Mouse (Mus musculus) MN1 (cell line): ENCODE data around the gene Mamdc2.
"Not testable (repeated sequence)": the region's sequence is repeated elsewhere in the genome, so short reads cannot be mapped to it uniquely, and the experiment has no call there.

ENCODE experiments used
- DNase-seq: peaks from one replicate; pipeline ENCODE4 v3.0.0-alpha.2; 2016; ENCODE audit warnings: low spot score

The Mamdc2 gene

DNA sequence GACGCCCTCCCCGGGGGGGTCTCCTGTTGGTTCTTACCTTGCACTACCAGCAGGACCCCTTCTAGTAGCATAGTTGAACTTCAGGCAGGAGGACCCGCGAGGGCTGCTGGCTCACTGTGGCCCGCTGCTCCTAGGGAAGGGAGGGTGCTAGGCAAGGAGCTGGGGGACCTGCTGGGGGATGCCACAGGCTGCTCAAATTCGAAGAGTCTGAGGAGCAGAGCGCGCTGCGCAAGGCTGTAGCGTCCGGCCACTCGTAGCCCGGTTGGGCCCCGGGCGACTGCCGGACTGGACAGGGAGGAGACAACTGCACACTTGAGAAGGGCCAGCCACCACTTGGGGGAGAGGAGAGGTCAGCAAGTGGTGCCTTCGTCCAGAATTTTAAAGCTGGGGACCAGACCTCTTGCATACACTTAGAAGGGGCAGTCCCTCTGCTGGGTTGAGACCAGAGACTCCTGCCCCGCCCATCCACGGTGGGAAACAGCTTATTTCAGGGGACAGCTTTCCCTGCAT is at the start of gene Mamdc2:
Mamdc2 (minus strand) TSS at position 455 of the 510 bp plus-strand sequence.
- DNase-seq: no peak

DNA sequence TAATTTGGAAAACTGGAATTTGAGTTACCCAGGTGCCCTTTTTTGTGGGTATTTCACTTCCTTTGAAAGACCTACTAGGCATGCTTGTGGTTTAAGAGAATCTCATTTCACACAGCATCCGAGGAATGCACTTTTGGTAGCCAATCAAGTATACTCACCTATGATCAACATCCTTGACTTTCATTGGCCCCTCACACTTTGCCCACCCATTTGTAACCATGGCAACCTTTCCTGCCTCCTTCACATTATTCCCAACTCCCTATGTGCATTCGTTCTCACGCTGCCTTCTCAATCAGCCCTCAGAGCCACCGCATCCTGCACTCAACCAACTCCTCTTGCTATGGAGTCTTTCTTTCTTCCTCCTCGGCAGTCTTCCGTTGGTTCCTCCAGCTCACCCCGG is 49.8 kb upstream of the Mamdc2 start:
- DNase-seq: no peak

DNA sequence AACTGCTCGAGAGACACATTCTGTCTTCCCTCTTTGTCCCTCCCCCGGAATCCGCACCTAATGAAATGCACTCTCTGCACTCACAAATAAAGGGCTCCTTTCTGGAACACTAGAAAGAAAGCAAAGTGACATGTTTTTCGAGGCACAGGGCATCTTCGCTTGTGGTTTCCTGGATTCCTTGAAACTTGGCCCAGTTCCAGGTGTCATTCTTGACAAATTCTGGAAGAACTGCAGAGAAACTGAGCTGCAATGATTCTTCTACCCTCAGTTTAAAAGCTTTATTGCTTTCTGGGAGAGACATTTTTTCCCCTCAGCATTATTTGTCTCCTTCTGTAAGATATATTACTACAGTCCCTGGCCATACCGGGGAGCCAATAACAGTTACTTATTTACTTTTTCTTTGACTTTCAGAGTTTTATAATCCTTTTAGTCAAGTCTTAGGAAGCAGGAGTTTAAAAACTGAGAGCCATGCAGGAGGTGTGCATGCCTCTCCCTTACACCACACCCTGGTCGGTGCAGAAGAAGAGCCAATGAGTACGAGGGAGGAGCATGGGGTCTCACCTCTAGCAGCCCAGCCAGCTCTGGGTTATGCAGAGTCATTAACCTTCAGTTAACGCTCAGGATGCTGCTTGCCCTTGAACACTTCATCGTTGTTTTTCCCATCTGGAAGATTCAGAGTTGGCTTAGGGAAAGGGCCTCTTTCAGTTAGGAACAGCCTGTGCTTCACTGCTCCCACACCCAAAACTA is 49.1 kb upstream of the Mamdc2 start:
- DNase-seq: no peak

DNA sequence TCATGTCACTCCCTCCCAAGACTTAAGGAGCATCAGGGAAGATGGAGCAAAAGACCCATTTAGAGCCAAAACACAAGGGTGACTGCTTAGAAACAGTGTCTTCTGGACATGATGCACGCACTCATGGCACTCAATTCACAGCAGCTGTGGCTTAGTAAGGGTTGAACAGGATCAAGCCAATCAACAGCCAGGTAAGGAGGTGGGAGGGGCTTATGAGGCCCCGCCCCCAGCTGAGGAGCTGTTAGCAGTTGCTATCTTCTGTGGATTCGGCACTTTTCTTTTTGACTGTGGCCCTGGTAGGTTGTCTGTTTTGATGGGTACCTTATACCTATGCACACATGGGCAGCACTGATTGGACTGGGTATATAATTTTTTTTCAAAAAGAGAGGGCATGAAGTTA is 48.3 kb upstream of the Mamdc2 start:
- no peak for DNase-seq

DNA sequence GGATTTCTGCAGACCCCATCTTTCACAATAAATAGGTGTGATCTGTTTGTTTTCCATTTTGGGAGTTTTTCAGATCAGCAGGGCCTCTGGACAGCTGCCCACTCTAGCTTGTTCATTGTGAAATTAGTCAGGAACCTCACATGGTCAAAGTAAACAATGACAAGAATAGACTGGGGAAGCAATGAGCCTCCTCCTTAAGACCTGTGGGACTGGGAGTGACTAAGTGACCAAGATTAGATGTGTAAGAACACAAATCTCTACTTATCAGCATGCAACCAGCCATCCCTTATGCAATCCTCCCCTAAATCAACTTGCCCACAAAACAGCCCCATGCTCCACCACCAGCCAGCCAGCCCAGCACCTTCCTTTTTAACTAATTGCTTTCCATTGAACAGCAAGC is 44.4 kb upstream of the Mamdc2 start:
- DNase-seq: no peak

DNA sequence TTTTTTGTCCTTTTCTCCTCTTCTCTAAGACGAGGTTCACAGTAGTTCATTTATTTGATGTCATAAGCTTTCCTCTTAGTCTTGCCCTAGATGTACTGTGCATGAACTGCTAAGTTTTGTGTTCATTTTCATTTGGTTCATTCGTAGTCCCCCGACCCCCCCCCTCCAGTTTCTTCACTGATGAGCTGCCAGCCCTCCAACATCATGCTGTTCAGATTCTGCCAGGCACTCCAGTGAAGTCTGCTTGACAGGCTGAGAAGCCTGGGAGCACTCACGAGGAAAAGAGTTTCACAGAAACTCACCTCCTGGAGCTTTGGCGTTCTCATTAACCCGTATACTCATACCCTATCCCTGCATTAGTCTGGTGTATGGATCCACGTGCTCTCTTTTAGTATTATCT is 42.5 kb upstream of the Mamdc2 start:
- not testable (repeated sequence) for DNase-seq

DNA sequence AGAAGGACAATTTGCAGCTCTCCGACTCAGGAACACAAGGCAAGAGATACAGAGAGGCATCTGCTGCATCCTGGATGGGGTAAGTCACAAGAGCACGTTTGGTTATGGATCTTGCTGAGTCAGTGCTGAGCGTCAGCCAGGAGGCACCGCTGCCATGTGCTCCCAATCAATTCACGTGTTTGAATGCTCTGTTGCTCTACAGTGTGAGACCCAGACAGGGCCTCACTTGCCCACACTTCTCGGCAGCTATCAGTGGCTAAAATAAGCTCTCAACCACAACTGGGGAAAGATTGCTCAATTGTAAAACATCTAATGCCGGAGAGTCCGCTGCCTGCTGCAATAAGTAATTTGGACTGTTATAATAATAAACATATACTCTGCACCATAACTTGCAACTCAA is 41.5 kb upstream of the Mamdc2 start:
- DNase-seq: no peak

DNA sequence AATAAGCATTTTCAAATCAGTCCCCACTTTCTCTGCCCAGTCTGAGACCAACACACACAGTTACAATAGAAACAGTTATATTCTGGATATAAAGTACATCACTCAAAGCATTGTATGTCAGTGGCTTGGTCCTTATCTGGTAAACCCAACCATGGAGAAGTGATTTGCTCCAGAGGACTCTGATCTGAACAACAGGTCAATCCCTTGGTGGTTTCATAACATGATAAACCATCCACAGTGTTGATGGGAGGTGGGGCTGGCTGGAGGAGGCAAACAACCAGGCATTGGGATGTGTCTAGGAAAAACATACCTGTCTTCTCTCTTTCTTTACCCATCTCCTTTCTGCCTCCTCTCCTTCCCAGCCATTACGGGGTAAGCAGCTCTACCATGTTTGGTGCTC is 39.2 kb upstream of the Mamdc2 start:
- DNase-seq: no peak

DNA sequence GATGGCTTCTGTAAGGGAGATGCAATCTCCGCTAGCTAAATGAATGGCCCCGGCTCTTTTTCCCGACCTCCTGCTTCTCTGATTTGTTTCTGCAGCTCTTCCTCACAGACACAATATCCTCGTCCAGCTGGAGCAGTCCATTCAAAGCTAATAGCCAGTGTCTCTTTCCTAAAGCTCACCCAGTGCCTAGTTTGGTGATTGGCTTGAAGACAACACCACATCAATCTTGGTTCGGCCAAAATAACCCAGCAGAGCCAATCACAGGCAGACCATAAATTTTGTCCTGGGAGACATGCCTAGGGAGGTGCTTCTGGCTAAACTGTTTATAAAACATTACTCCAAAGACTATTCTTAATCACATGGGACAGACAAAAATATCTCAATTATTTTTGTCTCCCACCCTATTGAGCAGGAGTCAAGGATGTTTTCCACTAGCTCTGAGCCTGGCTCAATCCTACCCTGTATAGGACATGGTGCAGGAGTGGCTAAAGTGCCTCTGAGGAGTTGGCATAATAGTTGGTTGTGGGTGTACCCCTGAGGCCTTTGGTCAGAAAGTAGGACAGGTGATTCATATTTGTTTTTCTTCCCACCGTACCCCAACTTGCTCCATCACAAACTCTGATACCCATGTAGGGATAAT is 38.5 kb upstream of the Mamdc2 start:
- no peak for DNase-seq

DNA sequence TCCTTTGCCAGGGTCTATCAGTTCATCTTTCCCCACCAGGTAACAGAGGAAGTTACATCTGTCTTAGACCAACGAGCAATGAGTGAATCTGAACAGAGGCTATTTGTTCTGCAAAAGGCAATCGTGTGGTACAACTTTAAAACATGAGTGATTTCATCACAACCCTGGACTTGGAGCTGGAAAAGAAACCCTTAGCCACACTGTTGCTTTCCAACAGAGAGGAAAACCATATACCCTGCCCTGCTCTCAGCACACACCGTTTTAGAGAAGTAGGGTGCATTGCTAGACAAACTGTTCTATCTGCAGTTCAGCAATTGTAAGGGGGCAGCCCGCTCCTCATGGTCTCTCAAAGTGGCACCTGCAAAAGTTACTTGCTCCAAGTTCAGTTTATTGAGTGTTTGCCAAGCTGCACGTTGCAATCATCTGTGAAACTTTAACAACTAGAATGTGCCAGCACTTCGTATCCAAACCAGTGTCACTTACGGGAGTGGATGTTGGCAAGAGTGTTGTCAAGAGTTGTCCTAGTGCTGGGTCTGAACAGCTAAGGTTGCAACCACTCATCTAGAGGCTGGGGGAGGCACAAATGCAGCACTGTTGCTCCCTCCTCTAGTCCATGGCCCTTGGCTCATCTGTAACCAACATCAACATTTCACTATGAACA is 37.8 kb upstream of the Mamdc2 start:
- DNase-seq: no peak

DNA sequence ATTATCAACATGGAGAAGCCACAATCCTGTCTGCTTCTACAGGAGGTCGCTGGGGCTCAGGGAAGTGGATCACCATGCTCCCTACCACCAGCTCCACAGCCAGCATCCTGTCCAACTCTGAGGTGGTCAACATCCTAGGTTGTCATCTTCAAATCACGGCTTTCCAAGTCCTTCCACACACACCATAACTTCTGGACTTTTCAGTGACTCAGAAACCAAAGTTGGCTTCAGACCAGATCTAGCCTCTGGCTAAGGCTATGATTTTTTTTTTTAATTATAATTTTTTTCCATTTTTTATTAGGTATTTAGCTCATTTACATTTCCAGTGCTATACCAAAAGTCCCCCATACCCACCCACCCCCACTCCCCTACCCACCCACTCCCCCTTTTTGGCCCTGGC is 34.3 kb upstream of the Mamdc2 start:
- DNase-seq: not testable (repeated sequence)

DNA sequence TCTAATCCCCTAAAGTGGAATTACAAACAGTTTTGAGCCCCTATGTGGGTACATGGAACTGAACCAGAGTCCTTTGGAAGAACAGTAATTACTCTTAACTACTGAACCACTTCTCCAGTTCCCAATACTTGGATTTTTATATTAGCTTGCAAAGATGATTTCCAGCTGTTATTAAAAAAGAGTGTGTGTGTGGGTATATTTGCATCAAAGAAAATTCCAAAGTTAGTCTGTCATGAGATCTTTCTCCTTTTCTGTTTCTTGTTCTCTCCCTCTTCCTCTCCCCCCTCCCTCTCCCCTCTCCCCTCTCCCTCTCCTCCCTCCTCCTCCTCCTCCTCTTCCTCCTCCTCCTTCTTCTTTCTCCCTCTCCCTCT is 31.3 kb upstream of the Mamdc2 start:
- no peak for DNase-seq

DNA sequence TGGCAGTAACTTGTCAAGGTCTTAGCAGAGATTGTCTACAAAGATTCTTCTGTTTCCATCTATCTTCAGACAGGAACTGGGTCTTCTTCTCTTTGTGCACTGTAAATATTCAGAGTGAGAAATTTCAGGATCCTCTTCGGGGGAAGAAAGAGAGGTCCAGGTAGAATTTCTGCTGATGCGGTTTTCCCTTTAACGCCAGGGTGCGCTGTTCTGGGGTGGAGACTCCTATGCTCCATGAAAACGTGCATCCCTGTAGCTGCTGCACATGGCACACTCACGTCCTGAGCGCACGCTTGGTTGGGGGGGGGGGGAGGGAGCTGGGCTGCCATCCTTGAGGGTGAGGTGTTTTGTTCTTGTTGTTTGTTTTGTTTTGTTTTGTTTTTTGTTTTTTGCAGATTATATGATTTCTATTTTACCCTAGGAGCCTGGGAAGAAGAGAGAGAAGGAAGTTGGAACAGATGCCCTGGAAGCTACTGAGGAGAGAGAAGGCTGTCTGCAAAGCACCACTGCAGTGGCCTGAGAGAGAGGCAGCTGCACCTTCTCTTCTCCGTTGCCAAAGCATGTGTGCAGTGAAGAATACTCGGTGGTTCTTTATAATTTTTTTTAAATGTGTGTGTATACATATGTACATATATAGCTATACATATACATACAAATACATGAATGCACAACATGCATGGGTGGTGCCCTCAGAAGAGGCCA is 30.8 kb upstream of the Mamdc2 start:
- no peak for DNase-seq

DNA sequence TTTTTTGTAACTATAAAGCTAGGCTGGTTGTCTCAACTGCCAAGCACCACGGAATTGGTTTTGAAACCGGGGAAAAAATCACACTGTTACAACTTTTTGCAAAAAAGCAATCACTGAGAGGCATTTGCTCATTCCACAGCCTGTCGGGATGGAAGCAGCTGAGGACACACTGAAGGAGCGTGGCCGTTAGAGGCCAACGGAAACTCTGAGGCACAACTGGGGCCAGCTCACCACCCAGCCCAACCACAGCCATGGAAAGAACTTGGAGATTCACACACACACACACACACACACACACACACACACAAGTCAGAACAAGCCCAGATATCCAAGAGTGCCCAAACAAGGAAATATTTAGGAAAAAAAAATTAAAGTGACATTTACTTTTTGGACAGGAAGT is 29.6 kb upstream of the Mamdc2 start:
- DNase-seq: no peak

DNA sequence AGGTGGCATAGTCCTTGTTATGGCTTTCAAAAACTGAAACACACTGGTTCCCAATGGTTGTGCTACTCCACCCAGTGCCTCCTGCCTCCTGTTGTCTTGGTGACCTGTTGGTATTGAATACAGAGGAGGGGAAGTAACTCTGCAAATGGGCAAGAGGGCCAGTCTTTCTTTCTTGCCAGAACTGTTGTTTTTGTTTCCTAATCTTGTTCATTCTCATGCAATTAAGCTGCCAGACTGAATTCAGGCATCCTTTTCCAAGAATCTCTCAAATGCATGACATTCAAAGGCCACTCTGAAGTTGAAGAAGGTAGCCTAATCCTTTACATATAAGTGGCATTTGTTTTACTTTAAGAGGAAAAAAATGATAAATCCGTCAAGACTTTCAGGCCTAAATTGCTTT is 19.6 kb upstream of the Mamdc2 start:
- no peak for DNase-seq

DNA sequence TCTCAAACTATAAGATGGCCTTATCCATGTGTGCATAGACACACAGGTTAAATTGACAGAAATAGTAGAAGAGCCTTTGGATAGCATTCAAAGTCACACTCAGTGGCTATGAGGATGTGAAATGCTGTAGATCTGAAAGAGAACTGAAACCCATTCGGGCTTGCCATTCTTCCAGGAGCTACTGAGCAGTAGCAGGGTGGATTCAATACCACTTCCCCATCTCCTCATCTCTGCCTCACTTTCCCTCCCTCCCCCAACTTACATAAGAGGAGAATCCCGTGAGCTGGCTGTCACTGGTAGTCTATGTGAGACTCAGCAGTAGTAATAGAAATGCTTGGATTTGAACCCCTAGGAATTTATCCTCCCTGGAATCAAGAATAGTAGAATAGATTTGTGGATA is 18.8 kb upstream of the Mamdc2 start:
- no peak for DNase-seq

DNA sequence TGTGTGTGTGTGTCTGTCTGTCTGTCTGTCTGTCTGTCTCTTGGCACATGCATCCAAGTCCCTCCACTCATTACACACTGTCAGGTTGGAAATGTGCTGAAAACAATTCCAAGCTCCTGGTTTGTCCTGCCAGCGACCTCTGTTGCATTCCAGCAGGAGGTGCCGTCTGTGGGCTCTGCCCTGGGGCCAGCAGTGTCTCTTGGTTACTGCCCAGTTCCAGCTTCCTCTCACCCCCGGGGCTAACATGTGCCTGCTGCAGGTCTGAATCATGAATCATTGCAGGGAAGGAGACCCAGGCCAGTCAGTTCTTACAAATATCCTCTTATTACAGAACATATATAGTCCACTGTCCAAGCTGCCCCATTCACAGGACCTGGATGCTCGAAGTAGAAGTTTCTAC is 9.2 kb upstream of the Mamdc2 start:
- DNase-seq: no peak

DNA sequence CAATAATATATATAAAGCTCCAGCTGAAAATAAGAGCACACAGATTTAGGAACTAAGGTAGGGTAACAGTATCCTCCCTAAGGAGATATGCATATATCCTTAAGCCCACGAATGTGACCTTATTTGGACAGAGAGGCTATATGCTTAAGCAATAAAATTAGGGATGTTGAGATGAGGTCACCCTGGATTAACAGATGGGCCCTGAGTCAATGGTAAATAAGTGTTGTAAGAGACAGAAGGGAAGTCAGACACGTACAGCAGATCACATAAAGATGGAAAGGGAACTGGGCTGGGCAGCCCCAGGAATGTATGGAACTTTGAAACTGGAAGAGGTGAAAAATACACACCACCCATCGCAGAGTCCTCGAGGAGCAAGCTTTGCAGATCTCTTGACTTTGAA is 3.1 kb upstream of the Mamdc2 start:
- no peak for DNase-seq

DNA sequence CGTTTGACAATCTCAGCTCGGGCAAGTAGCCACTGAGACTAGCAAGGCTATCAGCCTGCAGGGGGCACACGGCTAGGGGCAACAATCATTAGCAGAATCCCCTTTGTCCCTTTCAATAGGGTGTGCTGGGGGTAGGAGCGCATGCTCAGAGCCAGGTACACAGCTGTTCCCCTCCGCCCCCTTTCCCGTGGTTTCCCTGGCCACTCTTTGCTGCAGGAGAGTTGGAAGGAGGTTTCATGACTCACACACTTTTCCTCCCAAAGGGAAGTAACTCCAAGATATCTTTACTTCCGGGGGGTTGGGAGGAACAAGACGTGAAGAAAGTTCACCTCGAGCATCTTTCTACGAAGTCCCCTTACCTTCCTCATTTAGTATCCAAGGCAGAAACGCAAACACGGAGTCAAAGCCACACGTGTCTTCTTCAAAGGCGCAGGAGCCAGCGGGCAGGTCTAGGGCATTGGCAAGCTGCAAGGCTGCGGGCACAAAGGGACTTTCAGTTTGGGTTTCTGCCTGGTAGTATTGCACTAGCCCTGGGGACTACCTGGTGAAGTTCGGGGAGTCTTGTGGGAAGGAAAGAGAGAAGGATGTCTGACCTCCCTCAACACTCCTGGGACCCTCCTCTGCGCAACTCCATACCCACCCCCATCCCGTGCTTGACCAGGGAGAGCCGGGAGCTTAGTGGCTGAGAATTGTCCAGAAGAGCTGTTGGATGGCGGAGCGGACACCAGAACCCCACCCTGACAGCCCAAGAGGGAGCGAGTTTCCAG is 838 bp downstream of the Mamdc2 start:
- no peak for DNase-seq

DNA sequence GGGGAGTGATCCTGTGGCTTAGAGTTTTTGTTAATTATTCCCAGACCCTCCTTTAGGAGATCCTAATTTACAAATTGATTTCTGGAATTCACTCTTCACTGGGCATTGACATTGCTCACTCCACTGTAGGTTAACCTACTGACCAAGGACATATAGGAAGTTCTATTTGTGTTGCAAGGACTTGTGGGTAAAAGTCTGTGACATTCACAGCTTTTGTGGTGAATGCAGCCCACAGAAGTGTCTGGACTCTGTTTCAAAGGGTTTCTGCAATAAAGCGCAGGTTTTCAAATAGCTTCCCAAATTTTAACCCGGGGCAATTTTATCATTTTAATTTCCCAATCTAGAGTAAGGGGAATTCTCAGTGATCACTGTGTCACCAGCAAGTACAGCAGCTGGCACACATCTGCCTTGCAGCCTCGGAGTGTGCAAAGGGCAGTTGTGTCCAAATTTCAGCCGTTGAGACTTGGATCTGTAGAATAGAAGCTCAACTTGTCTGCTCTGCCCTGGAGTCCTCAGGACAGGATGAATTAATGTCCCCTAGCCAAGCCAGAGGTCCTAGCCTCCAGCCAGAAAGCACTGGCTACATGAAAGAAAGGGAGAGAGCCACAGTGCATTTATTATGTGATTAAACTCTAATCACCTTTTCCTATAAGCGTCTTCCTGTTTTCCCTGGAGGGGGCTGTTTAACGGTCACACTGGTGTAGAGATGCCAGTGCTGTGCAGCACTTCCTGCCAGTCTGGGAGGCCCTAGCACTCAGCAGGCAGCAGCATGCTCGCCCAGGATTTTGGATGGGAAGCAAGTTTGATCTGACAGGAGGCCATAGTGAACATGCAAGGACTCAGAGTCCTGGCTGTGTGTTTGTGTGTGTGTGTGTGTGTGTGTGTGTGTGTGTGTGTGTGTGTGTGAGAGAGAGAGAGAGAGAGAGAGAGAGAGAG is 3.1 kb downstream of the Mamdc2 start:
- DNase-seq: no peak

DNA sequence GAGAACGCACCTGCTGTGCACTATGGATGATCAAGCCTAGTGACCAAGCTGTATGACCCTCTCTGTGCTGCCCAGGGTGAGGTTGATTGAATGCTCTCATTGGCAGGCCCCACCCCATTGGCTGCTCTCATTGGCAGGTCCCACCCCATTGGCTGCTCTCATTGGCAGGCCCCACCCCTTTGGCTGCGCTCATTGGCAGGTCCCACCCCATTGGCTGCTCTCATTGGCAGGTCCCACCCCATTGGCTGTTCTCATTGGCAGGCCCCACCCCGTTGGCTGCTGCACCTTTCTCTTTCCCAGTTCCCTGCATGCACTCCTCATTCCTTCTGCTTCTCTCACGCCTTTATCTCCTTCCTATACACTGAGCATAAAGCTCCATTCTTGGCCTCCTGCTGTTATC is 12.5 kb downstream of the Mamdc2 start:
- no peak for DNase-seq
